In the genomic region with DNA sequence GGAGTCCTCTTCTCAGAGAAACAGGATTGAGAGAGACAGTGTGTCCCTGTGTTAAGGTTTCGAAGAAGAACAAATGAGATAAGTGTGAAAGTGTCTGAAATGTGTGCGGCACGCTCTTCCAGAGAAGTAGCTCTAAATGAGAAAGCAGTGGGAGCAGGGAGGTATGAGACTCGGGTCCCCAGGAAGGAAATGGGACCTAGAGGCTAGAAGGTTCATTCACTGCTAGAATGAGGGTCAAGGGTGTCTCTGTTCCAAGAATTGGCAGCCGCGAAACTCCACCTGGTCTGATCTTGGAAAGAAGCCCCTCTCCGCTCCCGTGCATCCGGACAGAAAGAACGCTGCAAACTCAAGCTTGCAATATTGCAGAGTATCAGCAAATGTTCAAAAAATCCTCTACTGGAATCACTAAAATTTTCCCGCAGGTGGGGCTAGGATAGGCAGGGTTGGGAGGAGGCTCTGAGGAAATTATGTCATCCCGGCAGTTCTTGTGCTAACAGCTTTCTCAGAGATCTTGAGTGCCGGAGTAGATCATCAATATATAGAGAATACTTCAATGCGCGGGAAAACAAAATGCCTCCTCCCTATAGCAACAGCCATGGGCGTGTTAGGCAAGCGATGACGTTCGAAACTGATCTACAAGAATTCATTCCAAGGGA, we compare ENCODE assay signal across 8 mouse cellular contexts. TPM values are rescaled to one million over a fixed set of nuclear protein-coding genes. Genes with fewer than 3 reads are reported as not detected.
A peak's percentile ranks its signal among the peaks of the same experiment; 100 is the strongest.
DNase-seq lines count a peak whose midpoint lies in the region; ATAC-seq and TF ChIP-seq lines count a peak whose summit lies in the region.

No protein-coding gene starts in this region.

- TF ChIP-seq CTCF in liver, adult 2 months (IDR thresholded peaks at IDR 0.05; ENCODE audit: low read depth, low read length): no peak
- no peak for TF ChIP-seq CTCF in heart, postnatal 0 days (IDR thresholded peaks at IDR 0.05; ENCODE audit: low read depth)

- no peak for TF ChIP-seq POLR2A in liver, adult 2 months (IDR thresholded peaks at IDR 0.05; ENCODE audit: extremely low read depth, insufficient read depth, low read length)
- TF ChIP-seq POLR2A in limb, embryonic 14.5 days (IDR thresholded peaks at IDR 0.05; ENCODE audit: borderline replicate concordance, extremely low read depth, insufficient read depth, insufficient read length): no peak

- no peak for DNase-seq in liver, adult 2 months (ENCODE audit: extremely low read depth, low read depth, low spot score)
- DNase-seq in liver: no peak
- DNase-seq in heart, postnatal 0 days (ENCODE audit: low spot score): peak; percentile 11
- DNase-seq in limb, embryonic 14.5 days (ENCODE audit: low spot score): peak; percentile 39
- DNase-seq in retina, embryonic 14.5 days (ENCODE audit: low spot score): peak; percentile 41
- no peak for DNase-seq in adrenal gland, adult 2 months
- no peak for DNase-seq in adrenal gland, postnatal 14 days

- no peaks in the 10 kb centered on the region for H3K79me2 ChIP-seq in liver, adult 2 months (ENCODE audit: control insufficient read depth, insufficient read depth, low read length)

- peak overlapping the region; percentile 82 for H3K27ac ChIP-seq in liver, adult 2 months (replicated peaks; ENCODE audit: insufficient read depth, low read depth, low read length)
- H3K27ac ChIP-seq in embryonic facial prominence, embryonic 12.5 days: peak overlapping the region; percentile 95
- H3K27ac ChIP-seq in heart, postnatal 0 days (ENCODE audit: low read depth): peak overlapping the region; percentile 73; the same call in 1 of the 2 replicates
- H3K27ac ChIP-seq in limb, embryonic 14.5 days (replicated peaks; ENCODE audit: low read depth, low read length): peak overlapping the region; percentile 96

- no peaks in the 10 kb centered on the region for H3K9me3 ChIP-seq in embryonic facial prominence, embryonic 12.5 days
- no peaks in the 10 kb centered on the region for H3K9me3 ChIP-seq in heart, postnatal 0 days (replicated peaks; ENCODE audit: control insufficient read depth, low read length)
- no peaks in the 10 kb centered on the region for H3K9me3 ChIP-seq in limb, embryonic 14.5 days (ENCODE audit: control insufficient read depth, low read length)

- H3K4me2 ChIP-seq in embryonic facial prominence, embryonic 12.5 days (replicated peaks): peak overlapping the region; percentile 83
- peak overlapping the region; percentile 94 for H3K4me2 ChIP-seq in heart, postnatal 0 days (ENCODE audit: low read depth, low read length)
- peak overlapping the region; percentile 87 for H3K4me2 ChIP-seq in limb, embryonic 14.5 days (replicated peaks; ENCODE audit: low read depth, low read length, severe bottlenecking)

- peak overlapping the region; percentile 60 for H3K9ac ChIP-seq in liver, adult 2 months (ENCODE audit: low read depth, low read length)
- H3K9ac ChIP-seq in embryonic facial prominence, embryonic 12.5 days: peak overlapping the region; percentile 69
- H3K9ac ChIP-seq in heart, postnatal 0 days (replicated peaks; ENCODE audit: low read depth, low read length): peak overlapping the region; percentile 51; the same call in 1 of the 2 replicates
- H3K9ac ChIP-seq in limb, embryonic 14.5 days (ENCODE audit: low read depth, low read length, severe bottlenecking): peak overlapping the region; percentile 76

- no peak for TF ChIP-seq EP300 in heart, postnatal 0 days (IDR thresholded peaks at IDR 0.05; ENCODE audit: low read depth)

- no peak for ATAC-seq in embryonic facial prominence, embryonic 12.5 days (ENCODE audit: insufficient number of reproducible peaks, insufficient read depth, low FRiP score, low TSS enrichment)
- no peak for ATAC-seq in heart, postnatal 0 days (ENCODE audit: insufficient read depth, low read depth)
- ATAC-seq in limb, embryonic 14.5 days (ENCODE audit: low FRiP score, low read depth): no peak

- H3K4me3 ChIP-seq in liver, adult 2 months (ENCODE audit: insufficient read depth, low read depth, low read length): peak overlapping the region; percentile 67
- H3K4me3 ChIP-seq in embryonic facial prominence, embryonic 12.5 days: peak overlapping the region; percentile 65
- H3K4me3 ChIP-seq in heart, postnatal 0 days (ENCODE audit: low read depth, low read length): peak overlapping the region; percentile 66
- peak overlapping the region; percentile 62 for H3K4me3 ChIP-seq in limb, embryonic 14.5 days (replicated peaks; ENCODE audit: low read length)

- H3K4me1 ChIP-seq in liver, adult 2 months (ENCODE audit: control insufficient read depth, insufficient read depth, low read length): peaks cover 6% of the 10 kb centered on the region; the same call in 1 of the 2 replicates
- H3K4me1 ChIP-seq in embryonic facial prominence, embryonic 12.5 days: peaks cover 10% of the 10 kb centered on the region
- H3K4me1 ChIP-seq in heart, postnatal 0 days (ENCODE audit: control insufficient read depth, insufficient read depth): peaks cover 6% of the 10 kb centered on the region; the same call in 1 of the 2 replicates
- peaks cover 9% of the 10 kb centered on the region; the same call in 1 of the 2 replicates for H3K4me1 ChIP-seq in limb, embryonic 14.5 days (ENCODE audit: control insufficient read depth, insufficient read depth, low read length)

- 5% methylated on average over 19 of the region's 19 CpGs for WGBS in liver, adult 2 months
- WGBS in embryonic facial prominence, embryonic 12.5 days: 7% methylated on average over 19 of the region's 19 CpGs
- WGBS in heart, postnatal 0 days: 11% methylated on average over 19 of the region's 19 CpGs
- WGBS in limb, embryonic 14.5 days: 5% methylated on average over 19 of the region's 19 CpGs

- H3K27me3 ChIP-seq in liver, adult 2 months (ENCODE audit: control insufficient read depth, insufficient read depth, low read length): no peaks in the 10 kb centered on the region
- no peaks in the 10 kb centered on the region for H3K27me3 ChIP-seq in embryonic facial prominence, embryonic 12.5 days
- H3K27me3 ChIP-seq in heart, postnatal 0 days (ENCODE audit: control insufficient read depth, insufficient read depth, low read length): no peaks in the 10 kb centered on the region
- H3K27me3 ChIP-seq in limb, embryonic 14.5 days (ENCODE audit: control insufficient read depth, insufficient read depth, low read length): no peaks in the 10 kb centered on the region

- H3K36me3 ChIP-seq in liver, adult 2 months (ENCODE audit: control insufficient read depth, insufficient read depth, low read length): no peaks in the 10 kb centered on the region
- no peaks in the 10 kb centered on the region for H3K36me3 ChIP-seq in embryonic facial prominence, embryonic 12.5 days
- no peaks in the 10 kb centered on the region for H3K36me3 ChIP-seq in heart, postnatal 0 days (replicated peaks; ENCODE audit: control insufficient read depth, insufficient read depth, low read length)
- H3K36me3 ChIP-seq in limb, embryonic 14.5 days (ENCODE audit: control insufficient read depth, insufficient read depth, low read length): no peaks in the 10 kb centered on the region

RNA-seq across cellular contexts. Expression of a gene that starts 2.2 kb away (rescaled TPM):
- total RNA-seq in liver, adult 2 months (2014; rRNA removed): 25.8 and 29.2 TPM in 2 replicates
- polyA plus RNA-seq in liver, adult 2 months (2012; rRNA removed): 17.9 and 20.7 TPM in 2 replicates
- polyA plus RNA-seq in embryonic facial prominence, embryonic 12.5 days (2016; fragmentation: Nextera tagmentation; extraction: Ambion mirVana): 33.8 and 36.3 TPM in 2 replicates
- 5.7 and 26.3 TPM in 2 replicates for total RNA-seq in heart, postnatal 0 days (2014; rRNA removed; ENCODE audit: low replicate concordance)
- polyA plus RNA-seq in heart, postnatal 0 days (2015; fragmentation: Nextera tagmentation; extraction: Ambion mirVana): 4.1 and 4.7 TPM in 2 replicates
- polyA plus RNA-seq in limb, embryonic 14.5 days (2012; rRNA removed): 28.7 and 32.0 TPM in 2 replicates
- 23.7 and 27.7 TPM in 2 replicates for polyA plus RNA-seq in limb, embryonic 14.5 days (2014; fragmentation: Nextera tagmentation; extraction: Ambion mirVana)
- 10 to 100 TPM; 16.8 to 25.6 TPM for total RNA-seq in adrenal gland, adult 2 months (2021)
- 6.7 and 11.4 TPM in 2 replicates for polyA plus RNA-seq in adrenal gland, adult 2 months (2012; rRNA removed)
- 16.9 and 23.0 TPM in 2 replicates for total RNA-seq in adrenal gland, postnatal 14 days (2021)

Comparison
In these comparisons a context has a peak if more than half of its experiments do, and no peak if none do; other contexts are left out.
1. DNase-seq: peak in heart, postnatal 0 days (single experiment), limb, embryonic 14.5 days (single experiment) and retina, embryonic 14.5 days (single experiment); none in liver, adult 2 months (single experiment), liver (single experiment), adrenal gland, adult 2 months (single experiment) and adrenal gland, postnatal 14 days (single experiment).
2. Peak in every context shown above with its lines, with median percentiles within 50 percentile points of each other: H3K27ac ChIP-seq, H3K4me3 ChIP-seq, H3K9ac ChIP-seq and H3K4me2 ChIP-seq.